Comparison of ENCODE assay signal across 10 mouse cellular contexts in genomic region chr12:109612392-109613385, GRCm38 (mm10). TPM values are rescaled to one million over a fixed set of nuclear protein-coding genes. Genes with fewer than 3 reads are reported as not detected.
DNase-seq lines count a peak whose midpoint lies in the region; ATAC-seq and TF ChIP-seq lines count a peak whose summit lies in the region.
"Had no signal": no experiment of that assay in that cellular context is flagged by ENCODE, and none has a peak within 500 bp of the region (broad histone marks: within the 10 kb centered on the region; RNA-seq: fewer than 3 reads in every experiment).

No protein-coding gene starts in this region.

- H3K4me1 ChIP-seq in liver, embryonic 11.5 days (replicated peaks; ENCODE audit: control insufficient read depth, insufficient read depth, low read length), result no peaks in the 10 kb centered on the region; the same call in 1 of the 2 replicates
- peaks cover 24% of the 10 kb centered on the region for H3K4me1 ChIP-seq in forebrain, embryonic 13.5 days
- H3K4me1 ChIP-seq in limb, embryonic 14.5 days (ENCODE audit: control insufficient read depth, insufficient read depth, low read length), result no peaks in the 10 kb centered on the region

- TF ChIP-seq POLR2A in limb, embryonic 14.5 days (IDR thresholded peaks at IDR 0.05; ENCODE audit: borderline replicate concordance, extremely low read depth, insufficient read depth, insufficient read length), result no peak

- 0 out of 2 replicates have a peak, but pooled peaks cover 5% of the 10 kb centered on the region for H3K27me3 ChIP-seq in liver, embryonic 11.5 days (replicated peaks; ENCODE audit: control insufficient read depth, insufficient read depth, low read length)
- H3K27me3 ChIP-seq in forebrain, embryonic 13.5 days, result peaks cover 5% of the 10 kb centered on the region; the same call in 1 of the 2 replicates
- H3K27me3 ChIP-seq in limb, embryonic 14.5 days (ENCODE audit: control insufficient read depth, insufficient read depth, low read length), result 0 out of 2 replicates have a peak, but pooled peaks cover 3% of the 10 kb centered on the region

- 48% methylated on average over 34 of the region's 34 CpGs for WGBS in liver, embryonic 11.5 days
- WGBS in forebrain, embryonic 13.5 days, result 51% methylated on average over 34 of the region's 34 CpGs
- 51% methylated on average over 21 of the region's 34 CpGs for WGBS in limb, embryonic 14.5 days

- no peak overlapping the region for H3K9ac ChIP-seq in liver, embryonic 11.5 days (ENCODE audit: low read depth, low read length)
- H3K9ac ChIP-seq in forebrain, embryonic 13.5 days, result peak overlapping the region; percentile 51
- H3K9ac ChIP-seq in limb, embryonic 14.5 days (ENCODE audit: low read depth, low read length, severe bottlenecking), result no peak overlapping the region

- no peak for ATAC-seq in liver, embryonic 11.5 days (replicated peaks; ENCODE audit: low FRiP score)
- ATAC-seq in forebrain, embryonic 13.5 days, result no peak
- no peak for ATAC-seq in limb, embryonic 14.5 days (ENCODE audit: low FRiP score, low read depth)

- H3K9me3 ChIP-seq in liver, embryonic 11.5 days (ENCODE audit: control insufficient read depth, low read length), result no peaks in the 10 kb centered on the region
- H3K9me3 ChIP-seq in forebrain, embryonic 13.5 days (replicated peaks), result peaks cover 18% of the 10 kb centered on the region
- H3K9me3 ChIP-seq in limb, embryonic 14.5 days (ENCODE audit: control insufficient read depth, low read length), result 0 out of 2 replicates have a peak, but pooled peaks cover 4% of the 10 kb centered on the region

- H3K36me3 ChIP-seq in liver, embryonic 11.5 days (ENCODE audit: control insufficient read depth, insufficient read depth, low read length), result 0 out of 2 replicates have a peak, but pooled peaks cover 4% of the 10 kb centered on the region
- peaks cover 57% of the 10 kb centered on the region for H3K36me3 ChIP-seq in forebrain, embryonic 13.5 days (ENCODE audit: poor library complexity, severe bottlenecking)
- peaks cover 89% of the 10 kb centered on the region for H3K36me3 ChIP-seq in limb, embryonic 14.5 days (ENCODE audit: control insufficient read depth, insufficient read depth, low read length)

- 0 out of 2 replicates have a peak overlapping the region, but pooled peaks have one; percentile 2 for H3K27ac ChIP-seq in liver, embryonic 11.5 days (ENCODE audit: low read depth, low read length)
- H3K27ac ChIP-seq in forebrain, embryonic 13.5 days, result peak overlapping the region; percentile 16; the same call in 1 of the 2 replicates
- no peak overlapping the region for H3K27ac ChIP-seq in limb, embryonic 14.5 days (replicated peaks; ENCODE audit: low read depth, low read length)

- peak overlapping the region; percentile 25; the same call in 1 of the 2 replicates for H3K4me3 ChIP-seq in liver, embryonic 11.5 days (ENCODE audit: low read depth, low read length)
- H3K4me3 ChIP-seq in forebrain, embryonic 13.5 days, result peak overlapping the region; percentile 33
- peak overlapping the region; percentile 19 for H3K4me3 ChIP-seq in limb, embryonic 14.5 days (replicated peaks; ENCODE audit: low read length)

- peak; percentile 32 for DNase-seq in liver, embryonic 11.5 days (ENCODE audit: low spot score)
- DNase-seq in liver, result no peak
- no peak for DNase-seq in limb, embryonic 14.5 days (ENCODE audit: low spot score)
- peak; percentile 58 for DNase-seq in retina, postnatal 1 day
- DNase-seq in T-cell, adult 2 months (ENCODE audit: low spot score), result no peak
- DNase-seq in cerebellum, adult 8-10 months, result no peak
- no peak for DNase-seq in cerebellum, adult 9-10 months
- DNase-seq: heart, postnatal 14 days; lung, postnatal 4 days had no signal

- peak overlapping the region; percentile 45 for H3K4me2 ChIP-seq in liver, embryonic 11.5 days
- peak overlapping the region; percentile 59 for H3K4me2 ChIP-seq in forebrain, embryonic 13.5 days
- peak overlapping the region; percentile 35 for H3K4me2 ChIP-seq in limb, embryonic 14.5 days (replicated peaks; ENCODE audit: low read depth, low read length, severe bottlenecking)

RNA-seq across cellular contexts. Expression of gene Rtl1, which starts 12.6 kb away (rescaled TPM):
- polyA plus RNA-seq in liver, embryonic 11.5 days (2014; fragmentation: Nextera tagmentation; extraction: Ambion mirVana), result 1.6 TPM in 2 replicates
- polyA plus RNA-seq in forebrain, embryonic 13.5 days (2015; fragmentation: Nextera tagmentation; extraction: Ambion mirVana), result 0.99 and 1.5 TPM in 2 replicates
- polyA plus RNA-seq in limb, embryonic 14.5 days (2012; rRNA removed), result 5.6 and 6.6 TPM in 2 replicates
- polyA plus RNA-seq in limb, embryonic 14.5 days (2014; fragmentation: Nextera tagmentation; extraction: Ambion mirVana), result 3.8 and 4.2 TPM in 2 replicates

Comparison
In these comparisons a context has a peak if more than half of its experiments do, and no peak if none do; other contexts are left out.
1. DNase-seq: peak in liver, embryonic 11.5 days (single experiment) and retina, postnatal 1 day (single experiment); none in liver (single experiment), limb, embryonic 14.5 days (single experiment), T-cell, adult 2 months (single experiment), cerebellum, adult 8-10 months (single experiment) and cerebellum, adult 9-10 months (single experiment).
2. Peak in every context shown above with its lines, with median percentiles within 50 percentile points of each other: H3K4me2 ChIP-seq and H3K4me3 ChIP-seq.